Mouse (Mus musculus): ENCODE measurements around the gene Edc3. TPM values are rescaled to one million over a fixed set of nuclear protein-coding genes. Genes with fewer than 3 reads are reported as not detected.
A peak's percentile ranks its signal among the peaks of the same experiment; 100 is the strongest.

The Edc3 gene
- polyA plus RNA-seq, 1 experiment from 2014 or later: 32.4 TPM

DNA sequence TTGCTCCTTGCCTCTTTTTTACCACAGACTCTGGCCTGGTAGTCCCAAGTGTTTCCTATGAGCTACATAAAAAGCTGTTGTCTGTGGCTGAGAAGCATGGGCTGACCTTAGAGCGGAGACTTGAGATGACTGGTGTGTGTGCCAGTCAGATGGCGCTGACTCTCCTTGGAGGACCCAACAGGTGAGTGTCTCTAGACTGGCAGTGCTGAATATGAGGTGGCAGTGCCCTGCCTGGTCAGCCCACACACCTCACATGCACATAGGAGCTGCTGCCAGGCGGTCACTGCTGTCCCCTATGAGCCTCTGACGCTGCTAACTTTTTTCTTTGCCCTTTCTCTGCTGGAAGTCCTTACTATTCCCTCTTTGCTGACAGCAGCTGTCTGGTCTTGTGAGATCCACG lies 31.5 kb downstream of the Edc3 start:
- Histone ChIP-seq H3K4me1 (no peaks in the 10 kb centered on the region), H3K36me3 (peaks cover 30% of the 10 kb centered on the region; the same call in 1 of the 2 replicates), H3K27ac (replicated peaks) (no peak overlapping the region), H3K4me3 (replicated peaks) (no peak overlapping the region), H3K9ac (no peak overlapping the region), H3K4me2 (replicated peaks) (no peak overlapping the region), H3K27me3 (no peaks in the 10 kb centered on the region), H3K9me3 (replicated peaks) (no peaks in the 10 kb centered on the region)
- ATAC-seq (ENCODE audit: insufficient number of reproducible peaks, low FRiP score, low TSS enrichment, low read depth): no peak
- 94% methylated on average over 5 of the region's 5 CpGs for WGBS

DNA sequence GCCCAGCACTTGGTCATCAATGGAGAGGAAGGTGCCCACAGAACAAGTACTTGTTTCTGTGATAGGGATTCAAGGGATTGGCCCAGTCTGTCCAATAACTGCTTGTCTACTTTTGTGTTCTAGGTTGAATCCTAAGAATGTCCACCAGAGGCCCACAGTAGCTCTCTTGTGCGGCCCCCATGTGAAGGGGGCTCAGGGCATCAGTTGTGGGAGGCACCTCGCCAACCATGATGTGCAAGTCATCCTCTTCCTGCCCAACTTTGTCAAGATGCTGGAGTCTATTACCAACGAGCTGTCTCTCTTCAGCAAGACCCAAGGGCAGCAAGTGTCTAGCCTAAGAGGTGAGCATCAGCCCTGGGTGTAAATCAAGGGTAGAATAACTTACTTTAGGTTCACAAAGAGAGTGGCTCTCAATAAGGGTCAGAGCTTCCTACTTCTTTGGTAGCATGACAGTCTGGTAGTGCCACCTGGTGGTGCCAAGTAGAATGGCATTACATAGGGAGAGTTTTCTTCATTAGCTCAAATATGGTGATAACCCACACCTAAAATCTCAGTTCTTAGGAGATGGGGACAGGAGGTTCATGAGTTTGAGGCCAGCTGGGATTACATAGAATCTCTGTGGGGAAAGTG lies 36.2 kb downstream of the Edc3 start:
- no peak overlapping the region for H3K27ac ChIP-seq (replicated peaks)
- no peak overlapping the region for H3K4me2 ChIP-seq (replicated peaks)
- H3K27me3 ChIP-seq: no peaks in the 10 kb centered on the region
- no peak for ATAC-seq (ENCODE audit: insufficient number of reproducible peaks, low FRiP score, low TSS enrichment, low read depth)
- peaks cover 75% of the 10 kb centered on the region for H3K36me3 ChIP-seq
- no peak overlapping the region for H3K9ac ChIP-seq
- 0 out of 2 replicates have a peak, but pooled peaks cover 3% of the 10 kb centered on the region for H3K4me1 ChIP-seq
- 66% methylated on average over 3 of the region's 3 CpGs for WGBS
- H3K4me3 ChIP-seq (replicated peaks): no peak overlapping the region
- no peaks in the 10 kb centered on the region for H3K9me3 ChIP-seq (replicated peaks)

DNA sequence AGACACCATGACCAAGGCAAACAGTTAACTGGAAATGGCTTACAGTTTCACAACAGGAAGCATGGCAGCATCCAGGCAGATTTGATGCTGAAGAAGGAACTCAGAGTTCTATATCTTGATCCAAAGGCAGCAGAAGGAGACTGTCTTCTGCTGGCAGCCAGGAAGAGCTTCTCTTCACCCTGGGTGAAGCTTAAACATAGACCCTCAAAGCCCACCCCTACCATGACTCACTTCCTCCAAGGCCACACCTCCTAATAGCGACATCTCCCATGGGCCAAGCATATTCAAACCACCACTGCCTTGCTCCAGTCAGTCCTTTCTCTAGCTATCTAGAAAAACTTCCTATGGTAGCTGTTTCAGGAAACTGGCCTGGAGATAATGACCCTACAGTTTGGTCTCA lies 38.7 kb downstream of the Edc3 start:
- no peak for ATAC-seq (ENCODE audit: insufficient number of reproducible peaks, low FRiP score, low TSS enrichment, low read depth)
- no peak overlapping the region for H3K4me2 ChIP-seq (replicated peaks)
- no peaks in the 10 kb centered on the region for H3K27me3 ChIP-seq
- no peak overlapping the region for H3K9ac ChIP-seq
- no peaks in the 10 kb centered on the region for H3K9me3 ChIP-seq (replicated peaks)
- WGBS: 68% methylated on average over 1 of the region's 1 CpGs
- no peak overlapping the region for H3K27ac ChIP-seq (replicated peaks)
- 0 out of 2 replicates have a peak, but pooled peaks cover 3% of the 10 kb centered on the region for H3K4me1 ChIP-seq
- H3K4me3 ChIP-seq (replicated peaks): no peak overlapping the region
- peaks cover 79% of the 10 kb centered on the region for H3K36me3 ChIP-seq

DNA sequence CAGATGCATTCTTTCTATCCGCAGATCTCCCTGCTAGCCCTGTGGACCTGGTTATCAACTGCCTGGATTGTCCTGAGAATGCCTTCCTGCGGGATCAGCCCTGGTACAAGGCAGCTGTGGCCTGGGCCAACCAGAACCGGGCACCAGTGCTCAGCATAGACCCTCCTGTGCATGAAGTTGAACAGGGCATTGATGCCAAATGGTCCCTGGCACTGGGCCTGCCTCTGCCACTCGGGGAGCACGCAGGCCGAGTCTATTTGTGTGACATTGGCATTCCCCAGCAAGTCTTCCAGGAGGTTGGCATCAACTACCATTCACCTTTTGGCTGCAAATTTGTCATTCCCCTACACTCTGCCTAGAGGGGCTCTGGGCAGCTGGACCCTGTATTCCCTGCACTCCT lies 39.8 kb downstream of the Edc3 start:
- no peak overlapping the region for H3K4me3 ChIP-seq (replicated peaks)
- H3K9me3 ChIP-seq (replicated peaks): no peaks in the 10 kb centered on the region
- no peaks in the 10 kb centered on the region for H3K27me3 ChIP-seq
- no peak overlapping the region for H3K4me2 ChIP-seq (replicated peaks)
- ATAC-seq (ENCODE audit: insufficient number of reproducible peaks, low FRiP score, low TSS enrichment, low read depth): 0 out of 2 replicates have a peak, but pooled peaks have one; percentile 13
- 0 out of 2 replicates have a peak, but pooled peaks cover 3% of the 10 kb centered on the region for H3K4me1 ChIP-seq
- H3K9ac ChIP-seq: no peak overlapping the region
- no peak overlapping the region for H3K27ac ChIP-seq (replicated peaks)
- 82% methylated on average over 6 of the region's 6 CpGs for WGBS
- peaks cover 90% of the 10 kb centered on the region for H3K36me3 ChIP-seq

GRCm38 (mm10) chr9:57748831-57749230 lies 40.5 kb downstream of the Edc3 start:
- Histone ChIP-seq H3K4me2 (replicated peaks) (no peak overlapping the region), H3K27ac (replicated peaks) (0 out of 2 replicates have a peak overlapping the region, but pooled peaks have one; percentile 22), H3K4me1 (0 out of 2 replicates have a peak, but pooled peaks cover 3% of the 10 kb centered on the region), H3K27me3 (no peaks in the 10 kb centered on the region), H3K9ac (no peak overlapping the region), H3K4me3 (replicated peaks) (no peak overlapping the region), H3K36me3 (peaks cover 93% of the 10 kb centered on the region), H3K9me3 (replicated peaks) (no peaks in the 10 kb centered on the region)
- no peak for ATAC-seq (ENCODE audit: insufficient number of reproducible peaks, low FRiP score, low TSS enrichment, low read depth)
- 33% methylated on average over 1 of the region's 1 CpGs for WGBS

DNA sequence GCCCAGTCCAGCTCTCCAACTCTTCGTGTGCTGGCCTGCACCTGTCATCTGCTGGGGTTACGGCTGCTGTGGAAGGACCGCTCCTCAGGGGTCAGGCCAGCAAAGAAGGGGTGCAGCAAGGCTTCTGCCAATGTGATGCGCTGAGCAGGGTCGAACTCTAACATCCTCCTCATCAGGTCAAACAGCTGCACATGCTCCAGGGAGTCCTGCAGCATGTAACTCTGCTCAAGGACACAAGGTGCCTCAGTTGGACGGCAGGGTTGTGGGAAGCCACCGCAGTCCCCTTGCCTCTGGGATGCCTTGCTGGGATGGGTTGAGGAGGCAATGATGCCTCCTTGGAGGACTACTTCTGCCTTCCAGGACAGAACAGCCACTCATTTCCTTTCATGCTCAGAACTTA lies 42.6 kb downstream of the Edc3 start:
- no peak for ATAC-seq (ENCODE audit: insufficient number of reproducible peaks, low FRiP score, low TSS enrichment, low read depth)
- H3K36me3 ChIP-seq: peaks cover 99% of the 10 kb centered on the region
- no peak overlapping the region for H3K4me3 ChIP-seq (replicated peaks)
- no peak overlapping the region for H3K4me2 ChIP-seq (replicated peaks)
- 0 out of 2 replicates have a peak, but pooled peaks cover 3% of the 10 kb centered on the region for H3K4me1 ChIP-seq
- WGBS: 83% methylated on average over 7 of the region's 7 CpGs
- H3K9me3 ChIP-seq (replicated peaks): no peaks in the 10 kb centered on the region
- H3K27ac ChIP-seq (replicated peaks): no peak overlapping the region
- H3K9ac ChIP-seq: no peak overlapping the region
- no peaks in the 10 kb centered on the region for H3K27me3 ChIP-seq

GRCm38 (mm10) chr9:57757578-57757977 lies 49.2 kb downstream of the Edc3 start:
- Histone ChIP-seq H3K4me3 (replicated peaks) (no peak overlapping the region), H3K9me3 (replicated peaks) (no peaks in the 10 kb centered on the region), H3K36me3 (peaks cover 79% of the 10 kb centered on the region), H3K27ac (replicated peaks) (no peak overlapping the region), H3K27me3 (no peaks in the 10 kb centered on the region), H3K9ac (no peak overlapping the region), H3K4me2 (replicated peaks) (no peak overlapping the region), H3K4me1 (peaks cover 11% of the 10 kb centered on the region)
- no peak for ATAC-seq (ENCODE audit: insufficient number of reproducible peaks, low FRiP score, low TSS enrichment, low read depth)
- 90% methylated on average over 3 of the region's 3 CpGs for WGBS

DNA sequence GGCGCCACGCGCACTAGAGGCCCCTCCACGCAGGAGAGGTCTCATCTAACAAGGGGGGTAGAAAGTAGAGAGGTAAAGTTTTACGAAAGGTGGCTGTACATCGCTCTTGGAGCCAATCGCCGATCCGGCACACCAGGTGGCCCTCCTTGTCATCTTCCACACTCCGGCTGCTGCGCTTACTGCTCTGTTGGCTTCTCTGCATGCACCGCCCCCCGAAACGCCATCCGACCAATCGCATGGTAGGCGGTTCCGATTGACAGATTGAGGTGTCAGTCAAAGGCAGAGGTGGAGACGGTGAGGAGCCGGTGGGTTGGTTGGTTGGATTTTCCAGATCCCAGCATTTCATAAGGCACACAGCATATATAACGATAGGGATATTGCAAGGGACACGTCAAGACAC lies 50.2 kb downstream of the Edc3 start:
- WGBS: 90% methylated on average over 22 of the region's 22 CpGs
- H3K9me3 ChIP-seq (replicated peaks): no peaks in the 10 kb centered on the region
- H3K27me3 ChIP-seq: no peaks in the 10 kb centered on the region
- no peak overlapping the region for H3K9ac ChIP-seq
- ATAC-seq (ENCODE audit: insufficient number of reproducible peaks, low FRiP score, low TSS enrichment, low read depth): no peak
- H3K4me2 ChIP-seq (replicated peaks): no peak overlapping the region
- H3K4me1 ChIP-seq: peaks cover 20% of the 10 kb centered on the region
- no peak overlapping the region for H3K27ac ChIP-seq (replicated peaks)
- H3K4me3 ChIP-seq (replicated peaks): no peak overlapping the region
- peaks cover 69% of the 10 kb centered on the region for H3K36me3 ChIP-seq

- no peak overlapping the region for H3K9ac ChIP-seq
- peaks cover 61% of the 10 kb centered on the region for H3K36me3 ChIP-seq
- no peak overlapping the region for H3K27ac ChIP-seq (replicated peaks)
- WGBS: 20% methylated on average over 6 of the region's 6 CpGs
- no peak overlapping the region for H3K4me2 ChIP-seq (replicated peaks)
- ATAC-seq (ENCODE audit: insufficient number of reproducible peaks, low FRiP score, low TSS enrichment, low read depth): no peak
- H3K4me1 ChIP-seq: peaks cover 26% of the 10 kb centered on the region
- no peaks in the 10 kb centered on the region for H3K27me3 ChIP-seq
- H3K9me3 ChIP-seq (replicated peaks): no peaks in the 10 kb centered on the region
- no peak overlapping the region for H3K4me3 ChIP-seq (replicated peaks)
Observed at GRCm38 (mm10) chr9:57759289-57759688, 50.9 kb downstream of the Edc3 start.

- ATAC-seq (ENCODE audit: insufficient number of reproducible peaks, low FRiP score, low TSS enrichment, low read depth): no peak
Observed at GRCm38 (mm10) chr9:57760416-57761146, 52.2 kb downstream of the Edc3 start.

GRCm38 (mm10) chr9:57761563-57762551 lies 53.5 kb downstream of the Edc3 start:
- H3K4me1 ChIP-seq: peaks cover 35% of the 10 kb centered on the region
- H3K9me3 ChIP-seq (replicated peaks): no peaks in the 10 kb centered on the region
- H3K9ac ChIP-seq: no peak overlapping the region
- peaks cover 43% of the 10 kb centered on the region for H3K36me3 ChIP-seq
- WGBS: 86% methylated on average over 13 of the region's 13 CpGs
- peak overlapping the region; percentile 6; the same call in 1 of the 2 replicates for H3K4me3 ChIP-seq (replicated peaks)
- no peaks in the 10 kb centered on the region for H3K27me3 ChIP-seq
- ATAC-seq (ENCODE audit: insufficient number of reproducible peaks, low FRiP score, low TSS enrichment, low read depth): no peak
- H3K4me2 ChIP-seq (replicated peaks): no peak overlapping the region
- H3K27ac ChIP-seq (replicated peaks): peak overlapping the region; percentile 61; the same call in 1 of the 2 replicates

More at GRCm38 (mm10) chr9:57760416-57761146, 52.2 kb downstream of the Edc3 start:
- Histone ChIP-seq H3K36me3 (peaks cover 49% of the 10 kb centered on the region), H3K27ac (replicated peaks) (no peak overlapping the region), H3K4me2 (replicated peaks) (no peak overlapping the region), H3K27me3 (no peaks in the 10 kb centered on the region), H3K9ac (no peak overlapping the region), H3K4me3 (replicated peaks) (no peak overlapping the region), H3K9me3 (replicated peaks) (no peaks in the 10 kb centered on the region), H3K4me1 (peaks cover 26% of the 10 kb centered on the region)
- 95% methylated on average over 24 of the region's 24 CpGs for WGBS
